8 mouse cellular contexts compared by ENCODE assay signal in genomic region chr1:93236545-93236924, GRCm38 (mm10). TPM values are rescaled to one million over a fixed set of nuclear protein-coding genes. Genes with fewer than 3 reads are reported as not detected.
DNase-seq lines count a peak whose midpoint lies in the region; ATAC-seq and TF ChIP-seq lines count a peak whose summit lies in the region.

No protein-coding gene starts in this region.

- H3K4me1 ChIP-seq in spleen, adult 2 months (ENCODE audit: control insufficient read depth, insufficient read depth, insufficient read length): no peaks in the 10 kb centered on the region; the same call in 1 of the 2 replicates
- H3K4me1 ChIP-seq in intestine, embryonic 15.5 days (replicated peaks): peaks cover 19% of the 10 kb centered on the region
- H3K4me1 ChIP-seq in midbrain, embryonic 14.5 days (ENCODE audit: control insufficient read depth, insufficient read depth, low read length): peaks cover 4% of the 10 kb centered on the region; the same call in 1 of the 2 replicates

- no peak overlapping the region for H3K27ac ChIP-seq in spleen, adult 2 months (ENCODE audit: insufficient read depth, low read length)
- no peak overlapping the region for H3K27ac ChIP-seq in intestine, embryonic 15.5 days
- H3K27ac ChIP-seq in midbrain, embryonic 14.5 days (replicated peaks; ENCODE audit: low read depth, low read length): no peak overlapping the region

- H3K4me3 ChIP-seq in spleen, adult 2 months (ENCODE audit: extremely low read depth, insufficient read depth, insufficient read length): peak overlapping the region; percentile 44; the same call in 1 of the 2 replicates
- peak overlapping the region; percentile 56 for H3K4me3 ChIP-seq in intestine, embryonic 15.5 days (replicated peaks)
- H3K4me3 ChIP-seq in midbrain, embryonic 14.5 days (replicated peaks; ENCODE audit: low read depth, low read length): peak overlapping the region; percentile 55

- DNase-seq in adrenal gland, postnatal 14 days: peak; percentile 53
- no peak for DNase-seq in adrenal gland, adult 2 months
- no peak for DNase-seq in spleen, adult 2 months (ENCODE audit: low read depth in 1 of 2, low spot score in 2 of 2)
- no peak for DNase-seq in spleen, adult 12 weeks (ENCODE audit: low spot score)
- peak; percentile 62 for DNase-seq in midbrain, embryonic 14.5 days
- no peak for DNase-seq in layer of hippocampus, adult 9-11 months
- DNase-seq in left cerebral cortex, postnatal 25 days (ENCODE audit: low spot score in 2 of 2): no peak

- intact Hi-C loops in left cerebral cortex, postnatal 25 days (cut with DNase I): no loop called here

- ATAC-seq in intestine, embryonic 15.5 days: peak; percentile 6; the same call in 1 of the 2 replicates
- no peak for ATAC-seq in midbrain, embryonic 14.5 days (ENCODE audit: low FRiP score, low TSS enrichment)

- H3K27me3 ChIP-seq in spleen, adult 2 months (ENCODE audit: control insufficient read depth, insufficient read depth, low read length): 0 out of 2 replicates have a peak, but pooled peaks cover 2% of the 10 kb centered on the region
- H3K27me3 ChIP-seq in intestine, embryonic 15.5 days (replicated peaks): peaks cover 10% of the 10 kb centered on the region
- H3K27me3 ChIP-seq in midbrain, embryonic 14.5 days (ENCODE audit: control insufficient read depth, insufficient read depth, low read length): peaks cover 24% of the 10 kb centered on the region; the same call in 1 of the 2 replicates

- TF ChIP-seq POLR2A in spleen, adult 2 months (IDR thresholded peaks at IDR 0.05; ENCODE audit: low read depth, low read length): no peak

- H3K4me2 ChIP-seq in intestine, embryonic 15.5 days (replicated peaks): peak overlapping the region; percentile 100
- peak overlapping the region; percentile 100 for H3K4me2 ChIP-seq in midbrain, embryonic 14.5 days (ENCODE audit: low read length)

- no peaks in the 10 kb centered on the region for H3K9me3 ChIP-seq in intestine, embryonic 15.5 days
- H3K9me3 ChIP-seq in midbrain, embryonic 14.5 days (ENCODE audit: control insufficient read depth, low read length): no peaks in the 10 kb centered on the region

- H3K9ac ChIP-seq in intestine, embryonic 15.5 days: peak overlapping the region; percentile 51
- peak overlapping the region; percentile 59; the same call in 1 of the 2 replicates for H3K9ac ChIP-seq in midbrain, embryonic 14.5 days (replicated peaks; ENCODE audit: low read length)

- WGBS in spleen, adult 2 months: 18% methylated on average over 3 of the region's 3 CpGs
- WGBS in intestine, embryonic 15.5 days: 16% methylated on average over 3 of the region's 3 CpGs
- 17% methylated on average over 3 of the region's 3 CpGs for WGBS in midbrain, embryonic 14.5 days

- TF ChIP-seq CTCF in spleen, adult 2 months (IDR thresholded peaks at IDR 0.05; ENCODE audit: extremely low read depth, insufficient read depth, insufficient read length, insufficient replicate concordance): no peak

- no peaks in the 10 kb centered on the region for H3K36me3 ChIP-seq in spleen, adult 2 months (ENCODE audit: control insufficient read depth, insufficient read depth, low read length)
- H3K36me3 ChIP-seq in intestine, embryonic 15.5 days: no peaks in the 10 kb centered on the region
- no peaks in the 10 kb centered on the region for H3K36me3 ChIP-seq in midbrain, embryonic 14.5 days (ENCODE audit: control insufficient read depth, insufficient read depth, low read length)

RNA-seq across cellular contexts. Expression of gene Sned1, which starts 0.9 kb away (rescaled TPM):
- total RNA-seq in adrenal gland, postnatal 14 days (2021): 22.5 and 23.2 TPM in 2 replicates
- total RNA-seq in adrenal gland, adult 2 months (2021): 10 to 100 TPM; 13.8 to 18.6 TPM
- 30.9 and 34.9 TPM in 2 replicates for polyA plus RNA-seq in adrenal gland, adult 2 months (2012; rRNA removed)
- polyA plus RNA-seq in spleen, adult 2 months (2012; rRNA removed): 12.5 and 12.8 TPM in 2 replicates
- 2.8 and 4.4 TPM in 2 replicates for polyA plus RNA-seq in intestine, embryonic 15.5 days (2015; fragmentation: Nextera tagmentation; extraction: Ambion mirVana)
- polyA plus RNA-seq in midbrain, embryonic 14.5 days (2014; fragmentation: Nextera tagmentation; extraction: Ambion mirVana): 3.0 and 7.2 TPM in 2 replicates
- total RNA-seq in left cerebral cortex, postnatal 25 days (2021): 1 to 10 TPM; 6.1 to 6.9 TPM

Comparison
In these comparisons a context has a peak if more than half of its experiments do, and no peak if none do; other contexts are left out.
1. DNase-seq: peak in adrenal gland, postnatal 14 days (single experiment) and midbrain, embryonic 14.5 days (single experiment); none in adrenal gland, adult 2 months (single experiment), spleen, adult 2 months (0 of 2), spleen, adult 12 weeks (single experiment), layer of hippocampus, adult 9-11 months (single experiment) and left cerebral cortex, postnatal 25 days (0 of 2).
2. Peak in every context shown above with its lines, with median percentiles within 50 percentile points of each other: H3K4me3 ChIP-seq.